Mouse (Mus musculus): ENCODE results near the gene Sycp2l.

The Sycp2l gene

DNA sequence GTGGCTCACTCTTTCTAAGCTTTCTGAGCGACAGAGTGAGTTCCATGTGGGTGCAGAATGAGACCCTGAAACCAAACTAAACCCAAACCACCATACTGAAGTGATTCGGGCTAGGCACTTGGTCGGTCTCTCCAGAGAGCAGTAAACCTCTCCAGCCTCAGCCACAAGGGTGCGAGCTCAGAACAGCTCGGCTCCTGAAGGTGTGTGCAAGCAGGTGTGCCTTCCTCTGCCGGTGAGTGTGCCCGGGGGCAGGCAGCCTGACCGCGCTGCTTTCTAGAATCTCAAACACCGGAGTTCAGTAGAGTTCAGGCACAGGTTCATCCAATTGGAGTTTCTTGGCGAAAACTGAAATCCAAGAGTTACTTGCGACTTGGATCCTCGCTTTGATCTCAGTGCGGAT lies at the start of gene Sycp2l:
Sycp2l (plus strand) TSS at position 368 of the 400 bp plus-strand sequence.
- DNase-seq (ENCODE audit: low read depth, low spot score), result no peak

DNA sequence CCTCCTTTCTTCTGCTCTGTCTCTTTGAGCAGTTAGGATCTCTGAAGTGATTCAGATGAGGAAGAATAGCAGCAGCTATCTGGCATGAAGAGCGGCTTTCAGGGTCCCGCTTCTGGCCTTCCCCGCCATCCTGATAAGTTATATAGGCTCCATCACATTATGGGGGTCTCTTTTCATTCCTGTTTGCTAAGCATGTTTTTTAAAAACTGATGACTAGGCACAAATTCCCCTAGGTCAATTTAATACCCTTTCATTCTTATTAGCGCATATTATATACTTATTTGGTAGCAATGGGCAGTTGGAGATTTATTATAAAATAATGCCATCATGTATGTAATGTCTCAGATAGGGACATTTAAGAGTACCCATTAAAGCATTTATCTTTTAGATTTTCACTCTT lies 46.5 kb upstream of the Sycp2l start:
- no peak for DNase-seq (ENCODE audit: low read depth, low spot score)

DNA sequence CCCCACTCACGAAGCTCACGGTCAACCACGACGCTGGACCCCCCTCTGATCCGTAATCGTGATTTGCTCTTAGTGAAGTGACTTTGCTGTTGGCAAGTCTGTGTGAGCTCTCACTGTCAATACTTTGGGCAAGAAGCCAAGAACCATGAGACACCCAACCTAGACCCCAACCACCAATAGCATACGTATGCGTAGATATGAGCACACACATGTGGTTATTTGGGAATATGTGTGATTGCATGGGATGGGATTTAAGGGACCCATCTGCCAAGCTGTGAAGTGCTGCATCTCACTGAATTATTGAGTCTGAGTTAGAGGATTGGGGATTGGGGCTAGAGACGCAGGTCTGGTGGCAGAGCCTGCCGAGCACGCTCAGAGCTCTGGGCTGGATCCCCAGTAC lies 42.5 kb upstream of the Sycp2l start:
- DNase-seq (ENCODE audit: low read depth, low spot score), result no peak

DNA sequence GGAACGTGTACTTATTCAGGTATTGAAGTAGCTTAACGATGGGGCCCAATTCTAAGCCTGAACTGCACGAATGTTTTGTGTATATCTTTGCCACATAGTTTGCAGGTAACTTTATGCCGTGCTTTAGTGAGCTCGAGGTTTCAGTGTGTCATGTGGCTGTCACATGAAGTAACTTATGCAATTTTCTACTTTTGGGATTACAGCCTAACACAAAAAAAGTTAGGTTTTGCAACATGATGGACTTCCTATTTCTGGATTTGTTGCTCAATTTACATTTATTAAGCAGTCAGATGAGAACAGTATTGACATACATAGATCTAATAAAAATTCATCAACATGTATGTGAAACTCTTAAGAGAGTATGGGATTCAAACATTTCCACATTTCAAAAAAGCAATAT lies 40.3 kb upstream of the Sycp2l start:
- DNase-seq (ENCODE audit: low read depth, low spot score), result no peak

DNA sequence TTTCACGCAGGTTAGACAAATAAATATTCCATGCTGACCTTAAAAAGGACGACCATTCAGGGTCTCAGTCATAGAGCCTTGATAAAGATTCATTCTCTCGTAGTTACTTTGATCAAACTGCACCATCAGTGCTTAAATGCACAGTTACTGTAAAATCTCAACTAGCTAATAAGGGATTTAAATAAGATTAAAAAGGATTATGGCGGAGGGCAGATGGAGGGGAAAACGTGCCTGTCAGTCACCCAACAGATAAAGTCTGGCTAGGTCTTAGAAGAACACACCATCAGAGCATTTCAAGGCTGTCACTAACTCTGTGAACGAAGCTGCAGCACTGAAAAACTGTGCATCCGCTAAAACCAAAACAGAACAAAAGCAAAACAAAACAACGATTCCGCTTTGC lies 36.2 kb upstream of the Sycp2l start:
- DNase-seq (ENCODE audit: low read depth, low spot score), result no peak

DNA sequence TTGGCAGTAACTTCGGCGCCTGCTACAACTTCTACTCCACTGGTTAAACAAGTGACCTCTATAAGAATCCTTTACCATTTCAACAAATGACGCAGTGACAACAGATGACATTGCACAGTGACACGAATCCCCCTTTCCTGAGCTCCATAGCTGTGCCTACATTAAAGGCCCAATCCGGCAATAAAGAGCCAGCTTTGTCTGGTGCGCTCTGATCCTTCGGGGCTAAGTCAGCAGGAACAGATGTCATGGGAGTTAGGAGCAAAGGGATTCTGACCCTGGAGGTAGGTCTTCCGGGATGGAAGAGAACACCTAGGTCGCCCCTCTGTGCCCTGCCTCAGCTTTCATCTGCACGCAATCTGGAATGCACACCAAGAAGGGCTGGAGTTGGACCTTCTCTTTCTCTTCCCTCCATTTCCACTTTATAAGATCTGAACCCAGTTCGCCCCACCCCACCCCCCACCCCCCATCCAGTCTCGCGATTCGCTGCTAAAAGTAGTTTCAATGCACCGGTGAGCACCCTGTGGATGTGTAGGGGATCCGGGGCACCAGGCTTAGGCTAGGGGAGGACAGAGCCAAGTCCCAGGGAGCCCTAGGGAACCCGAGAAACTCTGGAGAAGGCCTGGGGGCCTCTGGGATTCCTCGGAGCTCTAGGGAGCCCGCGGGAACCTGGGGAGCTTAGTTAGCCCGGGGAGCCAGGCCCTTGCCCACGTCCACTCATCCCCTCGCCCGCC lies 35.3 kb upstream of the Sycp2l start:
- DNase-seq (ENCODE audit: low read depth, low spot score), result no peak

DNA sequence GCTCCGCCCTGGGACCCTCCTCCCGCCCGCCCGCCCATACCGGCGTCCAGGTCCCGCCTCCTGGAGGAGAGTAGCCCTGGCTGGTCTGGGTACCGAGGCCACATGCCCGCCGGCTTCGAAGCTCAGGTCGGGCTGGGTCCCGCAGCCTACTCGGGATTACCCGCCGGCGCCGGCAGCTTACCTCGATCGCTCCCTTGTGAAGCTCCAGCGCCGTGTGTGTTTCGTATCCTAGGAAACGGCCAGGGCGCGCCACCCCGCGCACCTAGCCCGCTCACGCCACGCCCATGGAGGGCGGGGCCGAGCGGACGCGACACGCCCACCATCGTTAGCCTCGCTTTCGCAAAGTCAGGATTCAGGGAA lies 34.7 kb upstream of the Sycp2l start, which contains the start of gene Mak:
Mak (minus strand) TSS at position 286 of the 360 bp plus-strand sequence.
- no peak for DNase-seq (ENCODE audit: low read depth, low spot score)

DNA sequence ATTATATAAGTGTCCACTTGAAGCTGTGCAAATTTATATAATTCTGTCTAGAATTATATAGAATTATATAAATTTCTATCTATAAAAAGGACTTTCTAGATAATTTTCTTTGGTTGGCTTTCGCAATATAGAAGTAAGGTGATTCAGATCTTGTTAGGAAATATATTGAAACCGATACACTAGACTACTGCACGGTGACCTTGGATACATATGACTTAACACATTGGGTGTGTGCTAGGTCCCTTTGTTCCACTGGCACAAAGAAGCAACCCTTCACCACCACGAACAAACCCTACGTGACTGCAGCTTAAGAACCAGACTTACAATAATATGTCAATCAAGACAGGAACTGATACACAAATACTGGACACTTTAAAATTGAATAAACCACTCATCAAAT lies 34.2 kb upstream of the Sycp2l start:
- no peak for DNase-seq (ENCODE audit: low read depth, low spot score)

DNA sequence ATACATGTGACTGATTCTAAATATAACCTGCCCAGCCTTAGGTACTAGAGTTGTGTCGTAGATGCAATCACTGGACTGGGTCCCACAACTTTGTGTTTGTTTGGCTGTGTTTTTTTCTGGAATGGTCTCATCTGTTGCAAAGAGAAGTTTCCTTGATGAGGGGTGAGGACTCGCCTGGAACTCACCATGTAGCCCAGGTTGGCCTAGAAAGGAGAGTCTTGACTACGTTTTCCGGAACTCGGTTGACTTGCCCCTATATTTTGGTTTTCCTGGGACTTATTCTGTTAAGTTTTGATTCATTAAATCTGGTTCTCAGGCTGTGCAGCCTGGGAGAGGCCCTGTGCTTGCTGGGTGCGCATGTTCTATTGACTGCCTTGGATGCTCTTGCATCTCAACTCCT lies 33.4 kb upstream of the Sycp2l start:
- DNase-seq (ENCODE audit: low read depth, low spot score), result no peak

DNA sequence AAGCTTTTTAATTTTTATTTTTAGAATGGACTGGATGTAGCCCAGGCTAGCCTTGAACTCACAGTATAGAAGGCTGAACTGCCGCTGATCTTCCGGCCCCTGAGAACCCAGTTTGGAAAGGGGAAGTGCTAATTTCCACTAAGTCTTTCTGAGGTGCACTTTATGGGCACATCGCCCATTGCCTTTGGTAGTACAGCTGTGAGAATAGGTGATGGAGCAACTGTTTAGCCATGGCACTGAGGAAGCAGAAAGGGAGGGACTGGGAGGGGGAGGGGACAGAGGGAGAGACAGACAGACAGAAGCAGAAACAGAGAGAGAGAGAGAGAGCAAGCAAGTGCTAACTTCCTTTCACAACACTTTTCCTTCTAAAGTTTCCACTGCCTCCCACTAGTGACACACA lies 29.6 kb upstream of the Sycp2l start:
- DNase-seq (ENCODE audit: low read depth, low spot score), result no peak

DNA sequence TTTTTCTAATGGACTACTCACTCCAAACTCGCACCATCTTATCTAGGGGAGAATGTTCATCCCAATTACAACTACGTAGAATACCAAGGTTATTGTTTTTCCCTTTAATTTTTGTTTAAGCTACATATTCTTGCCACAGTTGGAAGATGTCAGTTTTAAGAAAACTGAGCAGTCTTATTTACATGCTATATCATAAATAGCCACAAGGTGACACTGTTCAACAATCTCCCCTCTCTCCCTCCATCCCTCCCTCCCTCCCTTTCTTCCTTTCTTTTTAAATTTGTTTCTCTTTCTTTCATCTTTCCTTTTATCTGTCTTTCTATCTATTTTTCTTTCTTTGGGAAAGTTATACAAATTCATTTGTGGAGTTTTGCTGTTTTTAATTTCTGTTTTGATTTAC lies 29.0 kb upstream of the Sycp2l start:
- no peak for DNase-seq (ENCODE audit: low read depth, low spot score)

DNA sequence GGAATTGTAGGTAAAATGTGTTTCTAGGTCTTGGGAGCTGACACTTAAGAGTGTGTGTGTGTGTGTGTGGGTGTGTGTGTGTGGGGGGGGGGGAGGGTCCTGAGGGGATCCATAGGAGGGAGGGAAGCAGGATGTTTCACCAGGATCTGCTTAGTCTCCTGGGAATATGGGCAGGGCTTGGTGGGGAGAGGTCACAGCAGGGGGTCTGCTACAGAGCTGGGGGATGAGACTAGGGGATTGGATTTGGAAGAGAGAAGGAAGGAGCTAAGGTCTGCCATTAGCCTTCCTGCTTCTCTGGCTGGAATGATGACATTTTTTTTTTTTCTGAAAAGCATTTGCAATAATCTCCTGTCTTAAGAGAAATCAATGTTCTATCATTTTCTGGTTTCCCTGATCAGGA lies 25.4 kb upstream of the Sycp2l start:
- DNase-seq (ENCODE audit: low read depth, low spot score), result no peak

DNA sequence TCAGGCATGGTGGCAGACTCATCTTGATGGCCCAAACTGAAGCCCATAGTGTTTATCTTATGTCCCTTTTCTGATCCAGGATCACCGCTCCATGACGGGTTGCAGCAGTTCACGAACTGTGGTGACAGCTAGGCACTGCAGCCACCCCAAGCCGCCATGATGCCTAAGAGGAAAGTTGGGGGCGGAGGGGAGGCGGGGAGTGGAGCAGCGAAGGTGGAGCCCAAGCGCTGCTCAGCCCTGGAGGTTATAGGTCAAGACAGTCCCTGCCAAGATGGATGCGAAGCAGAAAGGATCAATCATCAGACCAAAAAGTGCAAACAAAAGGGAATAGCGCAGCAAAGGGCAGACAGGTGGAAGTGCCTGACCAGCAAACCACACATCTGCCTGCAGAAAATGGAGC lies 22.8 kb upstream of the Sycp2l start:
- no peak for DNase-seq (ENCODE audit: low read depth, low spot score)

DNA sequence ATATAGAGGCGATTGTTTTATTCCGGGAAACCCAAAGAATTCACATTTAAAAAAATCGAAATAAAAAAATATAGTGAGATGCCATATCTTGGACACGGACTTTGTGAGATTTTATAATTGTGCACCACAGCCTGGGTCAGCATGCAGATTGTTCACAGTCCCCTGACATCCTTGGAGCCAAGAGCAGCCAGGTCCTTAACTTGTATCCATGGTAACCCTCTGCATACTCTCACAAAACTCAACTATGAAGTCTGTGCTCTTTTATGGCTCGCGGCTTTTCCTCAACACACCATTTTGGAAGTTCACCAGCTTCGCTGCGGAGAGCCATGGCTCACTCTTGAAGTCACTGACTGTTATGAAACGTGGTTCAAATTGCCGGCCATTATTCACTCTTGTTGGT lies 19.9 kb upstream of the Sycp2l start:
- DNase-seq (ENCODE audit: low read depth, low spot score), result no peak

DNA sequence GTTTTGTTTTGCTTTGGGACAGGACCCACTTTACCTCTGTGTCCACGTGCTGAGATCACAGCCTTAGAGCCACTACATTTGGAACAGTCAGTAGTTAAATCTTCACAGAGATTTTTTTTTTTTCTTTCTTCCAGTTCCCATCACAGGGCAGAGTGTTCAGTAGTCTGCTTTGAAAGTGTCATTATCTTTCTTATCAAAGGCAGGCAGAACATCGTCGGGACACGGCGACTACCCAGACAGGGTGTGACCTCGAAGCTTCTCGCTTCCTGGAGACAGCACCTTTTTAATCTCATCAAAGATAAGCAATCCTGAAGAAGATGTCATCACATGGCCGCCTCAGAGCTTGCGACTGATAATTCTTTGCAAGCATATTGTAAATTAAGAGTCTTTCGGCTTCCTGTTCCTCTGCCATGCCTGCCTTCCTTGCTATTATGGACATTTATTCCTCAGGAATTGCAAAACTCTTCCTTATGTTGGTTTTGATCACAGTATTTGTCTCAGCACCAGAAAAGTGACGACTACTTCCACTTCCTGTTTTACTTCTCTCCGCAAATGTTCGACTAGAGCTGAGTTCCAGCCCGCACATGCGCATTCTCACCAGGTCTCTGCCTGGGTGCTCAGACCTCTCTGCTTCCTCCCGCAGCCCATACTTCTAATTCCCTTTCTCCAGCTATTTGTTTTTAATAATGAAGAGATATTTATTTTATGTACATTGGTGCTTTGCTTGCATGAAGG lies 16.6 kb upstream of the Sycp2l start:
- no peak for DNase-seq (ENCODE audit: low read depth, low spot score)

DNA sequence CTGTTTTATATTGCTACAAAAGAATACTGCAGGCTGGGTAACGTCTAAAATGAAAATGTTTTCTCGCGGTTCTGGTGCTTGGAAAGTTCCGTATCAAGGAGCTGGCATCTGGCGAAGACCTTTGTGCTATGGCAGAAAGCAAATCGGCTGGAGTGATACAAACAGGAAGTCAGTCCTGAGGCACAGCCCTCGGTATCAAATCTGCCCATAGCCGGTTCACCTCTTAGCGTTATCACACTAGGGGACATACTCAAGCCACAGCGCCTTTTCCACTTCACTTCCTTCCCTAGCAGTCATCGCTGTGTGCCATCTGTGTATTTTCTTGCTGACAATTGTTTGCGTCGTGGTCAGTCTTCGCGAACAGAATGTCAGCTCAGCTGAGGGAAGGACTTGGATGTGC lies 15.8 kb upstream of the Sycp2l start:
- DNase-seq (ENCODE audit: low read depth, low spot score), result no peak

DNA sequence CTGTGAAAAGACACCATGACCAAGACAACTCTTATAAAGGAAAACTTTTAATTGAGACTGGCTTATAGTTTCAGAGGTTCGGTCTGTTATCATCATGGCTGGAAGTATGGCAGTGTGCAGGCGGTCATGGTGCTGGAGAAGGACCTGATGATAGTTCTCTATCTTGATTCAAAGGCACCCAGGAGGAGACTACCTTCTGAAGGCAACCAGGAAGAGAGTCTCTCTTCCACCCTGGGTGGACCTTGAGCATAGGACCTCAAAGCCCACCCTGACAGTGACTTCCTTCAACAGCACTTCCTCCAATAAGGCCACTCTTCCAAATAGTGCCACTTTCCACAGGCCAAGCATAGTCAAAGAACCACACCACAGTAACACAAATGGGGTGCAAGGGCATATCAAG lies 14.1 kb upstream of the Sycp2l start:
- DNase-seq (ENCODE audit: low read depth, low spot score), result no peak

DNA sequence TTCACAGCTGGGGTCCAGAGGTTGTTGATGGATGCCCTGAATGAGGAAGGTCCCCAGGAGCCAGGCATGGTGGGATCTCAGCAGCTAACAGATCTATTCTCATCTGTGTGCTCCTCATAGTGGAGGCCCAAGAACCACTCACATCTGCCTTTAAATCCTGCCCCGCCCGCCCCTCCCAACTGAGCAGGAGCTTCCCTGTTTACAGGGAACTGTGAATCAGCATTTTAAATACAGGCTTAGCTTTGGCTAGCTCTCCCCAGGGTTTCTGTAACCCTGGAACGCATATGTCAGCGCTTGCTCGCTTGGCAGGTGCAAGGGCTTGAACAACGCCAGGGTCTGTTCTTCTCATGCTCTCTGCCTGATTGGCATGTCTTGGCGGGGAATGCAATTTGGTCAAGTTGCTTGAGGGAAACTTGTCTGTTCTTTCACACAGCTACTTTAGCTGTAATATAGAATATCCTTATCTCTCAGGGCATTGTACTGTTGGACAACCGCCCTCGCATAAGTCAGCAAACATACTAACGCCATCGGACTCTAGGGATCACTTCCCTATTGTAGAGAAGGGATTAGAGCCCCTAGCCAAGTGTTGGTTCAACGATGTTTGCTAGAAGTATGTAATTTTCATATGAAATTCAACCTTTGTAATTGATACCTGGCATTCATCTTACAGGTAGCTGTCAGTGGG lies 10.1 kb upstream of the Sycp2l start:
- no peak for DNase-seq (ENCODE audit: low read depth, low spot score)

DNA sequence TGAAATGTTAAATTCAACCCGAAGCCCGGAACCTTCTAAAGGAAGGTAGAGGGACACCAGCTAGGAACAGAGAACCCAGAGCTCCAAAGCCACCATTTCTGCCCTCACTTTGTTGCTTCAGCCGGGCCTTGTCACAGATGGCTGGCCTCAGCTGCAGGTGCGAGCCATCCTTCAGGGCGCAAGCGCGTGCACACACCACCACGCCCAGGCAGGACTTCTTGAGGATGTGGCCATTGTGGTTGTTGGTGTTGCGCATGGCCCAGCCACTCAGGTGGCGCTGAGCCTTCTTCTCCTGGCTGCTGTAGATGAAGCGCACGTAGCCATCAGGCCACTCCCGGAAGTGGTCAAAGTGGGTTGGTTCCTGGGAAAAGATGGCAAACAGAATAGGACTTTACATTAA lies 8.6 kb upstream of the Sycp2l start:
- no peak for DNase-seq (ENCODE audit: low read depth, low spot score)

DNA sequence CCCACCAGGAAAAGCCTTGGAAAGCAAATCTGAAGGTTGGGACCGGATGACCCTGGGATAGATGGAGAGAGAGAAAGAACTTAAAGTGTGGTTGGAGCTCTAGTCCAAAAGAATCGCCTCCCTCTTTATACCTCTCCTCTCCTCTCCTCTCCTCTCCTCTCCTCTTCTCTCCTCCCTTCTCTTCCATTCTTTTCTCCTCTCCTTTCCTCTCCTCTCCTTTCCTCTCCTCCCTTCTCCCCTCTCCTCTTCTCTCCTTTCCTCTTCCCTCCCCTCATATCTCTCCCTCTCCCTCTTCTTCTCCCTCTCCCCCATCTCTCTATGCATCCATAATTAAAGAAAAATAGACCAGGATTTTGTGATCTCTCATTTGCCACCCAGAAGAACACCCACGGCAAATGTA lies 3.2 kb upstream of the Sycp2l start, which contains the start of gene Gcm2:
Gcm2 (minus strand) TSS at position 101 of the 400 bp plus-strand sequence.
- no peak for DNase-seq (ENCODE audit: low read depth, low spot score)

DNA sequence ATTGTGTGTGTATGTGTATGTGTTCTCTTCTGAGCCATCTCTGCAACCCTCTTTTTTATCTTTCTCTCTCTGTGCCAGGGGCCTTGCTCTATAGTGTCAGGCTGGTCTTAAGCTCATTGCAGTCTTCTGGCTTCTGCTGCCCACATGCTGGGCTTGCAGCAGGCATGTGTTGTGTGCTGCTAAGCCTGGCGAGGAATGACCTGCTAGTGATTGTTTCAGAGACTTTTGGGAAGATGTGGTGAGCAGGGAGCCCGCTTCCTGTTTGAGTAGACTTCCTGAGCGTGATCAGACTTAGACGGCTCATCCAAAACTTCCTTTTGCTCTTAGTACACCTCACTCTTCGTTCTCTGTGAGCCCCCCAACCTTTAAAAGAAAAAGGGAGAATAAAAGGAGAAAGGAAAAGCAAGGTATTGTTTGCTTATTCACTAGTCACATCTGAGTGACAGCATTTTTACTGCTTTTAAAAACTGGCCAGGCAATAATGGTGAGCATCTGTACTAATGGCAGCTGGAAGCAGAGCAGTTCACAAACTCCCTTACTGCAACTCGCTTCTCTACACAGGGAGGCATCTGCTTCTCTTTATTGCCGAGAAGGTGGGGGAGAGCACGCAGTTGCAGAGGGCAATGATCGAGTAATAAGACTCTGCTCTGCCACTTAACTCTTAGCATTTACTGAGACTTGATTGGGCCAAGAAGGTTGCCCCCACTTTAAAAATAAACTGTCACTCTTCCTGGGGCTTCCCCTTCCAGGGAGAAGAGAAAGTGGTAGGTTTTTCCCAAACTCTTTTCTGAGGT lies 5.2 kb downstream of the Sycp2l start:
- no peak for DNase-seq (ENCODE audit: low read depth, low spot score)

DNA sequence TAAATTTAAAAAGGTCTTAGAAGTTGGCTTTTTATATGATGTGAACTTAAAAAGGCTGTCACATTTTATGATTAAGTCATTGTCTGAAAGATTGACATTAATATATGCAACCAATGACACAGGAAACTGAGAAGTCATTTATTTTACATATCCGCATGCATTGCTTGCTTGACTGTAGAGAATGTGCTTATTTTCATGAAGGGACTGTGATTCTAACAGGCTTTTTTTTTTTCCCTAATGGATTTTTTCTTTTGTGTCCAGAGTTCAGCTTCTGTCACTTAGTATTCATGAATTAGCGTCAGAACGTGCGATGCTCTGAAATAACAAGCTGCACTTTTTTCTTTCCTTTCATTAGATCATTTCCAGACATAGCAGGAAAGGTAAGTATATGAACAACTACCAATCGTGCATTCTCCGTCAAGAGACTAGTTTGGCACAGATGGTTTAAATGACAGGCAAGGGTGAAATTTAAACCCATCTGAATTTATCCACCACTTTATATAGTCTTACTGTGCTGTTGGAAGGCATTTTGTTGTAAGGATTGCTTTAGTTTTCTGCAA lies 9.6 kb downstream of the Sycp2l start:
- no peak for DNase-seq (ENCODE audit: low read depth, low spot score)

All from brain, embryonic 18.5 days (tissue).